Mouse (Mus musculus): ENCODE data around the gene Dolpp1.

The Dolpp1 gene

GRCm38 (mm10) chr2:30392114-30392576 is at the start of gene Dolpp1:
Gene Dolpp1, plus strand, starts transcription at chr2:30392254.
- DNase-seq (ENCODE audit: low spot score in 2 of 2): peak; percentile 93 to 98

- no peak for DNase-seq (ENCODE audit: low spot score in 2 of 2)
These were observed 49.5 kb upstream of the Dolpp1 start for GRCm38 (mm10) chr2:30342544-30342943.

GRCm38 (mm10) chr2:30343601-30344137 is 48.4 kb upstream of the Dolpp1 start:
- DNase-seq (ENCODE audit: low spot score in 2 of 2): no peak

GRCm38 (mm10) chr2:30345971-30346676 is 45.9 kb upstream of the Dolpp1 start:
- no peak for DNase-seq (ENCODE audit: low spot score in 2 of 2)

- no peak for DNase-seq (ENCODE audit: low spot score in 2 of 2)
These were observed 42.9 kb upstream of the Dolpp1 start for GRCm38 (mm10) chr2:30349196-30349595.

GRCm38 (mm10) chr2:30351149-30351548 is 40.9 kb upstream of the Dolpp1 start:
- no peak for DNase-seq (ENCODE audit: low spot score in 2 of 2)

GRCm38 (mm10) chr2:30355861-30356260 is 36.2 kb upstream of the Dolpp1 start:
- DNase-seq (ENCODE audit: low spot score in 2 of 2): no peak

GRCm38 (mm10) chr2:30356266-30356665 is 35.8 kb upstream of the Dolpp1 start:
- DNase-seq (ENCODE audit: low spot score in 2 of 2): no peak

- DNase-seq (ENCODE audit: low spot score in 2 of 2): no peak
These were observed 35.1 kb upstream of the Dolpp1 start for GRCm38 (mm10) chr2:30356906-30357305.

GRCm38 (mm10) chr2:30357552-30358510 is 34.2 kb upstream of the Dolpp1 start:
- DNase-seq (ENCODE audit: low spot score in 2 of 2): no peak

GRCm38 (mm10) chr2:30358533-30359531 is 33.2 kb upstream of the Dolpp1 start, which contains the start of gene Sh3glb2:
Gene Sh3glb2, minus strand, starts transcription at chr2:30359337.
- peak; percentile 75 to 89 for DNase-seq (ENCODE audit: low spot score in 2 of 2)

- DNase-seq (ENCODE audit: low spot score in 2 of 2): no peak
These were observed 31.4 kb upstream of the Dolpp1 start for GRCm38 (mm10) chr2:30360626-30361025.

GRCm38 (mm10) chr2:30362865-30363264 is 29.2 kb upstream of the Dolpp1 start:
- DNase-seq (ENCODE audit: low spot score in 2 of 2): no peak

- peak; percentile 92 to 94 for DNase-seq (ENCODE audit: low spot score in 2 of 2)
These were observed 28.0 kb upstream of the Dolpp1 start, which contains the start of gene Miga2 for GRCm38 (mm10) chr2:30363773-30364650. Gene Miga2, plus strand, starts transcription at chr2:30364233.

- DNase-seq (ENCODE audit: low spot score in 2 of 2): no peak
These were observed 26.6 kb upstream of the Dolpp1 start for GRCm38 (mm10) chr2:30365281-30366069.

GRCm38 (mm10) chr2:30366203-30366602 is 25.9 kb upstream of the Dolpp1 start:
- DNase-seq (ENCODE audit: low spot score in 2 of 2): no peak

GRCm38 (mm10) chr2:30371544-30371943 is 20.5 kb upstream of the Dolpp1 start:
- DNase-seq (ENCODE audit: low spot score in 2 of 2): no peak

- no peak for DNase-seq (ENCODE audit: low spot score in 2 of 2)
These were observed 19.3 kb upstream of the Dolpp1 start for GRCm38 (mm10) chr2:30372726-30373125.

GRCm38 (mm10) chr2:30375893-30376292 is 16.2 kb upstream of the Dolpp1 start:
- no peak for DNase-seq (ENCODE audit: low spot score in 2 of 2)

Data from thymus, postnatal 10 days (tissue).